Mouse (Mus musculus): ENCODE data around the gene Cog1. TPM values are rescaled to one million over a fixed set of nuclear protein-coding genes. Genes with fewer than 3 reads are reported as not detected.

The Cog1 gene
- total and polyA plus RNA-seq, 3 experiments = 29.4 to 113 (median 37.4) TPM

DNA sequence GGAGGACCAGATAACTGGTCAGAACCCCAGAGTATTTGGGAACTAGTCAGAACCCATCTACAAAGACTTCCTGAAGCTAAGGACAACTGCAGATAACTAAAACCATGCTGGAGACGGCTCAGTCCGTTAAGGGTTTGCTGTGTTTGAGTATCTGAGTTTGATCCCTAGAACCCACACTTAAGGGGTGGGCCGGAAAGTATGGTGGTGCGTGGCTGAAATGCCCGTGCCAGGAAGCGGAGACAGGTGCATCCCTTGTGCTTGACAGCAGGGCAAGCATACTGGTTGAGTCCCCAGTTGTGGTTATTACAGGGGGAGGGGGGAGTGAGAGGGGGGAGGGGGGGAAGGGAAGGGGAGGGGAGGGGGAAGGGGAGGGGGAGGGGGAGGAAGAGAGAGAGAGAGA lies 34.5 kb upstream of the Cog1 start:
- no peaks in the 10 kb centered on the region for H3K9me3 ChIP-seq (replicated peaks; ENCODE audit: insufficient read depth, low read length)
- H3K27me3 ChIP-seq (ENCODE audit: control insufficient read depth in 1 of 2, insufficient read depth in 2 of 2, low read length in 2 of 2) = 0 out of 4 replicates have a peak, but pooled peaks cover 0 to 2% of the 10 kb centered on the region in 2 experiments
- peaks cover 0 to 1% of the 10 kb centered on the region in 2 experiments; a peak in 2 of 4 replicates for H3K4me1 ChIP-seq (ENCODE audit: control insufficient read depth in 1 of 2, insufficient read depth in 2 of 2, low read length in 2 of 2)
- no peak overlapping the region for H3K9ac ChIP-seq (ENCODE audit: control insufficient read depth, low read depth, low read length, poor library complexity, severe bottlenecking)
- TF ChIP-seq ZKSCAN1 (IDR thresholded peaks at IDR 0.05; ENCODE audit: low read depth, low read length) = no peak
- no peak overlapping the region for H3K4me3 ChIP-seq (ENCODE audit: control insufficient read depth in 1 of 2, insufficient read depth in 1 of 2, low read depth in 2 of 2, low read length in 2 of 2)
- no peak overlapping the region for H3K27ac ChIP-seq (ENCODE audit: control insufficient read depth, low read depth, low read length)
- no peaks in the 10 kb centered on the region for H3K36me3 ChIP-seq (ENCODE audit: control insufficient read depth in 1 of 2, insufficient read depth in 2 of 2, low read length in 2 of 2)
- no peaks in the 10 kb centered on the region; the same call in 1 of the 2 replicates for H3K79me2 ChIP-seq (ENCODE audit: control insufficient read depth, insufficient read depth, low read length, poor library complexity)
- no peak for DNase-seq (ENCODE audit: low read depth, low spot score)

DNA sequence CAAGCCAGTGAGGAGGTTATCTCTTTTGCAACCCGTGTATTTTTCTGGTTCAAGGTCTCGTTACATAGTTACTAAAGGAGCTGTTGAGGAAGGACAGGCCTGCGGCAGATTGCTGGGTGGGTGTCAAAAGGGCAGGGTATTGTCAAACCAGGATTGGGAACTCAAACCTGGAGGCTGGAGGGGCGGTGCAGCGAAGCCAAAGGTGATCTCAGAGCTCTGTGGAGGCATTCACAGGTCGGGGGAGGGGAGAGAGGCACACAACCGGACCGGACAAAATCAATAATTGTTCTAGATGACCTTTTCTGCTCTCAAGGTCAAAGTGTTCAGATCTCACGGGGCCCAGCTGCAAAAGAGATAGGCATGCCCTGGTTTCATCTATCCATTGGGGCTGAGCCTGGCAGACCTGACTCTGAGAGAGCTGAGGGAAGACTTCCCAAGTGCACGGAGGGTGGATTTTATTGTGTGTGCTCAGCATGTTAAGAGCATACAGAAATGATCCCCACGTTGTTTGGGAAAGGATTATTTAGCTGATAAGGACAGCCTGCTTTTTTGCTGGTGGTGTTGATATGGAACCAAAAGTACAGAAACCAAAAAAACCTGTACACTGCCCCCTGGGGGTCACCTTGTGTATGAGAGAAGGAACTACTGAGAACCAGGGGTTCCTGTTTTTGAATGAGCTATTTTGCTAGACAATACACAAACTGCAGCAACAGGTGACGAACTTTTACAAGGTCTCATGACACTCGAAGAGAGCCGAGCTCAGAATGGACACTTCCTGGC lies 31.6 kb upstream of the Cog1 start:
- no peak; the same call in 1 of the 2 replicates for TF ChIP-seq CHD2 (IDR thresholded peaks at IDR 0.05; ENCODE audit: low read length)
- peak; percentile 73; the same call in 1 of the 2 replicates for TF ChIP-seq GATA1 (IDR thresholded peaks at IDR 0.05; ENCODE audit: low read depth, low read length)
- TF ChIP-seq MAZ (IDR thresholded peaks at IDR 0.05; ENCODE audit: low read depth, low read length) = peak; percentile 32; the same call in 1 of the 2 replicates
- TF ChIP-seq E2F4 (IDR thresholded peaks at IDR 0.05; ENCODE audit: borderline replicate concordance, low read depth, low read length) = no peak
- 0 out of 2 replicates have a peak, but pooled peaks have one; percentile 7 for TF ChIP-seq TCF12 (IDR thresholded peaks at IDR 0.05; ENCODE audit: low read depth, low read length)
- TF ChIP-seq ZKSCAN1 (IDR thresholded peaks at IDR 0.05; ENCODE audit: low read depth, low read length) = no peak
- TF ChIP-seq SMC3 (IDR thresholded peaks at IDR 0.05; ENCODE audit: low read depth, low read length) = peak; percentile 80
- TF ChIP-seq HCFC1 (IDR thresholded peaks at IDR 0.05; ENCODE audit: low read depth, low read length) = peak; percentile 62; the same call in 1 of the 2 replicates
- TF ChIP-seq ZNF384 (IDR thresholded peaks at IDR 0.05; ENCODE audit: low read depth, low read length) = peak; percentile 80
- no peak for TF ChIP-seq POLR2AphosphoS5 (IDR thresholded peaks at IDR 0.05; ENCODE audit: borderline replicate concordance, low read depth, low read length)
- TF ChIP-seq ELF1 (IDR thresholded peaks at IDR 0.05; ENCODE audit: low read depth, low read length) = peak; percentile 68; the same call in 1 of the 2 replicates
- TF ChIP-seq CHD1 (IDR thresholded peaks at IDR 0.05; ENCODE audit: low read depth, low read length) = no peak
- peak; percentile 56; the same call in 1 of the 2 replicates for TF ChIP-seq USF1 (IDR thresholded peaks at IDR 0.05; ENCODE audit: low read depth, low read length)
- TF ChIP-seq MYC (IDR thresholded peaks at IDR 0.05; ENCODE audit: low read depth, low read length) = peak; percentile 56; the same call in 1 of the 2 replicates
- TF ChIP-seq USF2 (IDR thresholded peaks at IDR 0.05; ENCODE audit: borderline replicate concordance in 1 of 2, insufficient read depth in 1 of 2, low read depth in 1 of 2, low read length in 2 of 2) = no peak
- TF ChIP-seq MAX (IDR thresholded peaks at IDR 0.05; ENCODE audit: low read length) = 0 out of 2 replicates have a peak, but pooled peaks have one; percentile 33
- peak; percentile 55 for TF ChIP-seq RAD21 (IDR thresholded peaks at IDR 0.05; ENCODE audit: low read depth, low read length)
- TF ChIP-seq SIN3A (IDR thresholded peaks at IDR 0.05; ENCODE audit: low read length) = peak; percentile 84
- 0 out of 2 replicates have a peak, but pooled peaks have one; percentile 2 for TF ChIP-seq ZC3H11A (IDR thresholded peaks at IDR 0.05; ENCODE audit: low read depth, low read length)
- 0 out of 2 replicates have a peak, but pooled peaks have one; percentile 3 for TF ChIP-seq NELFE (IDR thresholded peaks at IDR 0.05; ENCODE audit: low read depth, low read length)
- TF ChIP-seq TAL1 (IDR thresholded peaks at IDR 0.05; ENCODE audit: low read length) = no peak
- TF ChIP-seq RCOR1 (IDR thresholded peaks at IDR 0.05; ENCODE audit: low read depth, low read length) = 0 out of 2 replicates have a peak, but pooled peaks have one; percentile 10
- TF ChIP-seq EP300 (IDR thresholded peaks at IDR 0.05; ENCODE audit: low read depth in 1 of 2, low read length in 2 of 2) = peak in 1 of 2 experiments; percentile 35; a peak in 3 of 4 replicates
- no peak for TF ChIP-seq GABPA (IDR thresholded peaks at IDR 0.05; ENCODE audit: low read depth, low read length)
- TF ChIP-seq MAFK (IDR thresholded peaks at IDR 0.05; ENCODE audit: borderline replicate concordance, low read depth, low read length) = no peak
- peak; percentile 52 to 89 (median 73) for TF ChIP-seq CTCF (IDR thresholded peaks at IDR 0.05 in 2 of 3, conservative IDR thresholded peaks at IDR 0.05 in 1 of 3; ENCODE audit: control insufficient read depth in 1 of 3, insufficient read depth in 1 of 3, low read depth in 2 of 3, low read length in 3 of 3, poor library complexity in 1 of 3, severe bottlenecking in 1 of 3)
- TF ChIP-seq MXI1 (IDR thresholded peaks at IDR 0.05; ENCODE audit: low read depth, low read length) = peak; percentile 58
- 0 out of 2 replicates have a peak, but pooled peaks have one; percentile 51 for TF ChIP-seq JUND (IDR thresholded peaks at IDR 0.05; ENCODE audit: low read depth, low read length)
- Histone ChIP-seq H3K79me2 (ENCODE audit: control insufficient read depth, insufficient read depth, low read length, poor library complexity) (no peaks in the 10 kb centered on the region; the same call in 1 of the 2 replicates), H3K4me1 (ENCODE audit: control insufficient read depth in 1 of 2, insufficient read depth in 2 of 2, low read length in 2 of 2) (peaks cover 0 to 4% of the 10 kb centered on the region in 2 experiments; a peak in 2 of 4 replicates), H3K27ac (ENCODE audit: control insufficient read depth, low read depth, low read length) (peak overlapping the region; percentile 59), H3K27me3 (ENCODE audit: control insufficient read depth in 1 of 2, insufficient read depth in 2 of 2, low read length in 2 of 2) (no peaks in the 10 kb centered on the region), H3K36me3 (ENCODE audit: control insufficient read depth in 1 of 2, insufficient read depth in 2 of 2, low read length in 2 of 2) (no peaks in the 10 kb centered on the region), H3K4me3 (ENCODE audit: control insufficient read depth in 1 of 2, insufficient read depth in 1 of 2, low read depth in 2 of 2, low read length in 2 of 2) (peak overlapping the region; percentile 56 to 62), H3K9ac (ENCODE audit: control insufficient read depth, low read depth, low read length, poor library complexity, severe bottlenecking) (peak overlapping the region; percentile 65), H3K9me3 (replicated peaks; ENCODE audit: insufficient read depth, low read length) (no peaks in the 10 kb centered on the region)
- peak; percentile 95 for DNase-seq (ENCODE audit: low read depth, low spot score)

Measured in MEL (cell line).